Mouse (Mus musculus) spleen, embryonic (tissue): ENCODE results near the gene Zfpm1.

ENCODE experiments used
- CTCF ChIA-PET: fragments of 350-600 bp; sonication (Branson Sonifier 250); formaldehyde crosslinking; loops from one replicate; lab custom pipeline; 2022; lab: Charles Lee

The Zfpm1 gene

DNA sequence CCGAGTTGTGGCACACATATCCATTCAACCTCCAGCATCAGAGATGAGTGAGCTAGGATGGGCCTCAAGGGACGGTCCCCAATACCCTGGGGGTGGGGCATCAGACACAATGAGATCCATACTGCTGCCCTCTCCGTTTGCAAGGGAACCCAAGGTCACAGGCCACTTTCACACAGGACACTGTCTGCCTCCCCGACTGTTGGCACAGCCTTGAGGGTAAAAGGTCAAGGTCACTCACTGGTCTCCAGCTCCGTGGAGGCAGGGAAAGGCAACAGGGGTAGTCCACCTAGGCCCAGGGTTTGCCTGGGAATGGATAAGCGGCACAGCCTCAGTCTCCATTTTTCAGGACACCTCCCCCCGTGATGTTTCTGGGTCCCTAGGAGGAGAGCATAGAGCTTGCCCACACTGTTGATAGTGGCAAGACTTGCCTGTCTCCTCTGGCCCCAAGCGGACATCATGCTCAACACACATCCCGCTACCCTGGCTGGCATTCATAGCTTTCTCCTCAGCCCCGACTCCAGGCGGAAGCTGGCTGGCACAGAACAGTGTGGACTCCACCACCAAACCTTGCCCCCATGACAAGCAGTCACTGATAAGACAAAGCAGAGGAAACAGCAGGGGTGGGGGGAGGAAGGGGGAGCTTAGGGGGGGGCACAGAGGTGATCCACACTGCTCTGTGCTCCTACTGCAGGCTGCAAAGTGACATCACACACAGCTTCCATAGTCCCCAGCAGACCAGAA lies 7.1 kb upstream of the Zfpm1 start:
- CTCF ChIA-PET: interaction anchor here (0.7 to 4.6 kb wide), 2 partner anchors 58 to 95 kb away, joined by 3 to 28 read pairs; no protein-coding TSS in a partner anchor

DNA sequence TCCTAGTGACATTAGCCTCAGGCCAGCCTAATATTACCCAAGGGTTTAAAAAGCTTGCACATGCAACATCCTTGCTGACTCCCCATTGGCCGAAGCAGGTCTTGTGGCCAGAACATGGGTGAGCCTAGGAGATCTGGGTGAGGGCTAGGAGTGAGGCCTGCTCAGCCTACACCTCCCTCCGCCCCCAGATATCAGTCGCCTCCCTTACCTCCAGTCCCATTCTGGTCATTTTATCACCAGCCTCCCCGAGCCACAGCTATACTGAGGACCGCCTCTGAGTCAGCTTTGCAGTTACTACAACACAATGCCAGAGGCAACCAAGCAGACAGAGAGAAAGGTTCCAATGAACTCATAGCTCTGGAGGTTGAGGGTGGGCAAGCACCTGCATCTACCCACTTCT lies 5.6 kb upstream of the Zfpm1 start:
- CTCF ChIA-PET: interaction anchor here (4.6 kb wide), 1 partner anchor 57 kb away, joined by 28 read pairs; no protein-coding TSS in a partner anchor

DNA sequence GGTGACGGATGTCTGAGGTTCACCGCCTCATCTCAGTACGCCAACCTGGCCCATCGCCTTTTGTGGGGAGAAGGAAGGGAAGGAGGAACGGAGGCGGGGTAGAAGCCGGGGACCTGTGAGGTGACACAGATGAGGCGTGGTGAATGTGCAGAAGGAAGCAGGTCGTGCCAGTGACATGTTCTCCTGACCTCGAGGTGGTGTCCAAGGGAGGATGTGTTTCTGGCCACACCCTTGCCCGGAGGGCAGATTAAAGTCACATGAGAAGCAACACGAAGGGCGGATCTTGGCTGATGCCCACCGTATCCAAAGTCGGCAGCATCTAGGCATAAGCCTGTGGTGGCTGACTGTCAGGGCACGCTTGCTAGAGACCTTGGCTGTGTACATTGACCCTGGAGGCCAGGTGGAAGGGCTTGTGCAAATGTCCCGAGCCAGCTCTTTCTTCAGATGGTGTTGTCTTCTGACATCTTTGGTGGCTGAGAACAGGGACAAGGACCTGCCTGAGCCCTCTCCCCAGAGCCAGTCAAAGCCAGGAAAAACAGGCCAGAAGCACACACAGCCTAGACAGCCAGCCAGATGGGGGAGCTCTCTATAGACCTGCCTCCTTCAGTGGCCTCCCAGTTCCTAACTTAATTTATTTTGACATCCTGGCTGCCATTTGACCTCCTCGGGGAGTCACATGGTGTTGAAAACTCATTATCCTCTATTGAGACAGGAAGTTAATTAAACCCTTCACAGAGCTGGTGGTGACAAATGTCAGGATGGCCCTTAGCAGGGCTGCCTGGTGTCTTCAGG lies 4.5 kb upstream of the Zfpm1 start:
- CTCF ChIA-PET: no interaction called here

DNA sequence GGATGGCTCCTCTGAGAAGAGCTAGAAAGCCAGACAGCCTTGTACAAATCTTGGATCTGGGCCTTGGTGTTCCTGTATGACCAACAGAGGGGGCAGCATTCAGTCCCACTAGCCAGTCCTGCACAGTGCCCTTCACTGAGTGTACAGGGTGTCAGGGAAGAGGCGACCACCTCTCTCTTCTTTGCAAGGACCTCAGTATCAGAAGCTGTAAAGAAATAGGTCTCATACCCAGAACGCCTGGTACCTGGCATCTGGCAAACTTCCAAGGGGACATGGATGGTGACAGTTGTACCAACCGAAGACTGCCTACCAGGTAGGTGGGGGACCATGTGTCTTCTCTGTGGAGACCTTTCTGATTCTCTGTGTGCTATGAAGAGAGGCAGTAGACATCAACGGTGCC lies 1.8 kb upstream of the Zfpm1 start:
- CTCF ChIA-PET: no interaction called here

DNA sequence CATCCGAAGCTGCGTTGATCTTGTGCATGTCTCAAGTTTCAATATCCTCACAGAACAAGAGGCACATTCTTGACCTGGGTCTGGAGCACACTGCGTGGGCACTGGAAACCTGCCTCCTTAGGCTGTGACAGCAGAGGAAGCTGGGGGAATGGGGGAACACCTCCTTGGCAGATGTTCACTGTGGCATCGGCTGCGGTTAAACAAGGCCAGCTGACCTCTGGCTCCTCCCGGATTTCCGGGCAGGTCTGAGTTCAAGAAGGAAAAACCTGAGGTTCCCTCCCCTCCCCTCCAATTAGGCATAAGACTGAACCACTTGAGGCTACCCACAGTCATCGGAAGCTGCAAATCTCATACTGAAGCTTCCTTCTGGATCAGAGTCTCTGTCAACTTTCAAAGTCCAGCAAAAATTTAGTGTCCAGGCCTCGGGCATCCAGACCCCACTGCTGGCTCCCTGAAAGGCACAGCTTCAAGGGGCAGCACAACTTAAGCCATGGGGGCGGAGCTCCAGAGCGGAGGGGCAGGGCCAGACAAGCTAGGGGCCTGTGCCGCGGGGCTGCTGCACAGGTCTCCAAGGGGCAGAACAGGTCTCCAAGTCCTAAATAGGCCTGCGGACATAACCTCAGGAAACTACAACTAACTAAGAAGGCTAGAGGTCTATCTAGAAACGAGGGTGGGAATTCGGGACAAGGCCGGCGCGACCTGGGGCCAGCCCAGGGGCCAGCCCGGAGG lies 1.2 kb upstream of the Zfpm1 start:
- CTCF ChIA-PET: no interaction called here

DNA sequence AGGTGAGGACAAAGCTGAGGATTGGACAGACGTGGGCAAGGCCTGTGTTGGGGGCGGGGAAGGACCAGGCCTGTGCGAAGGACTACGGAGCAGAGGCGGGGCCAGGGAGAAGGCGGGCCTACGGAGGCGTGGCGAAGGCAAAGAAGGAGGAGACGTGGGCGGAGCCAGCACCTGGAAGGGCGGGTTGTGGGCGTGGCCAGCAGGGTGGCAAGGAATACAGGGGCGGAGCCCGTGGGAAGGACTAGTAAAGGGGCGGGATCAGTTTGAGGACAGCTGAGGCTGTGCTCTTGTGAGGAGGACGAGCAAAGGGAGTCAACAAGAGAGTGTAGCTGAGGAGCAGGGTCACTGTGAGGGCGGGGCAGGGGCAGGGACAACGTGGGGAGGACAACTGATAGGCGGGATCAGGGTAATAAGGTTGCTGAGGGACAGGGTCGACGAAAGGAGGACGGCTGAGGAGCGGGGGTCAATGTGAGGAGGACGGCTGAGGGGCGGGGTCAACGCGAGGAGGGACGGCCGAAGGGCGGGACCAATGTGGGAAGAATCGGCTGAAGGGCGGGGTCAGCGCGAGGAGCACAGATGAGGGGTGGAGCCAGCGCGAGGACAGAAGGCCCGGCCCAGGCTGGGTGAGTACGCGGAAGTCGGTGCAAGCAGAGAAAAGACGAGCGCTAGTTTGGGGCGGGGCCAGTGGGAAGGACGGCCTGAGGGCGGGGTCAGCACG lies 465 bp upstream of the Zfpm1 start:
- CTCF ChIA-PET: no interaction called here

DNA sequence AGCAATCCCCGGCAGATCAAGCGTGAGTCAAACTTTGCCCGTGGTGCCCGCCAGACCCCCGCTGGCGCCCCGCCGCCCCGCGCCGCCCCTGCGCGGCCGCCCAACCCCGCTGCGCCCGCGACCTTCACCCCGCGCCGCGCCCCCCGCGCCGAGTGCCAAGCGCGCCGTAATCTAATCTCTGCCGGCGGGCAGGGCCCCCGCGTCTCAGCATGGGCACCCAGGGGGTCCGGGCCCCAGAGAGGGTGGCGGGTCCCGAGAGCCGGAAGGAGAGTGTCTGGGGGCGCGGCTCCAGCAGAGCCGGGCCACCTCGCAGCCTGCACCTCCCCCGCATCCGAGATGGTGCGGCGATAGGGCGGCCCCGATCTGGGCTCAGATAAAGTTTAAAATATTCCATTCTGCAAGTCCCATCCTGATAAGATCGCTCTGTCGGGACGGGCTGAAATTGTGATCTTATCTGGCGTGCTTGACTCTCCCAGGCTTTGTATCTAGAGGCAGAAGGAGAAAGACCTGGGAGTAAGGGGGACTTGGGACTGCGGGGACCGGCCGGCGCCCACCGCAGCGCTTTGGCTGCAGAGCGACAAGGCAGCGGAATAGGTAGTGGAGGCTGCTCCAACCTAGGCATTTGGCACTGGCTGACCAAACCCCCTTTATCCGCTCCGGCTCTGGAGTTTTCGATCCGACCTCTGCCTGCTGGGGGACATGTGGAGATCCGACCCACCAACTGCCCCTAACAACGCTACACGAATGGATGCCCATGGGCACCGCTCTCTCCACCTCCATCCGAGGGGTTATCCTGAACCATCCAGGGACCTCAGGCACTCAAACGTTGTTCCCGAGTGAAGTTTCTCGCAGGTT lies 787 bp downstream of the Zfpm1 start:
- CTCF ChIA-PET: no interaction called here

DNA sequence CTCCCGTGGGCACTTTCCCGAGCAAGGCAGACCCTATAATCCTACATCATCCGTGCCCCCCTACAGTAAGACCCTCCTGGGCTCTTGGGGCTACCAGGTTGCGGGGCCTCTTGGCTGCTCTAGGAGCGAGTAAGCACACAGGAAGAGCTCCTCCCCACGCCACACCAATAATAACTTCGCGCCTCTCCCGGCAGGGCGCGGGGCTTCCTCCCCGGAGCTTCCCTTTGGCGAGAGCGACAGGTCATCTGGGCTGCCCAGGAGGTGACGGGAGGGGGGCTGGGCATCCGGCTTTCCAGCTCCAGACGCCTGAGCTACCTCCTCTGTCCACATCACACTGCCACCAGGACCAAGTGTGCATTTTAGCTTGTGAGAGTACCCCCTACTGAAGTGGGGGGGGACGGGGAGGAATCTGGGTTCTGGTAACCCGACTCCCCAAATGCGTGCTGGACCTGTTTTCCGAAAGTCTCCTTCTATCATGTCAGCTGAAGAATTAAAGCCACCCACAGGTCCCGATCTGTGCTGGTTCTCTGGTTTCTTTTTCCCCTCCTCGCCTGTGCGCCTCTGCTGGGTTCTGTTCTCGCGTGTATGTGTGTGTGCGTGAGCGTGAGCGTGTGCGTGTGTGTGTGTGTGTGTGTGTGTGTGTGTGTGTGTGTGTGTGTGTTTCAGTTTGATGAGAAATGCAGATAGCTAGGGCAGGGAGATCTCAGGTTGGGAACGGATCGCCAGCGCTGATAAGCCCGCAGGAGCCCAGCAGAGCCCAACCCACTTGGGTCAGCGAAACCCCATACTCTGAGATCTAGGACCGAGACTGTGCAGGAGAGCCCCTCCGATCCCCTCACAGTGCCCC lies 1.6 kb downstream of the Zfpm1 start:
- CTCF ChIA-PET: interaction anchor here (1.3 kb wide), 1 partner anchor 10 kb away, joined by 3 read pairs; no protein-coding TSS in a partner anchor

DNA sequence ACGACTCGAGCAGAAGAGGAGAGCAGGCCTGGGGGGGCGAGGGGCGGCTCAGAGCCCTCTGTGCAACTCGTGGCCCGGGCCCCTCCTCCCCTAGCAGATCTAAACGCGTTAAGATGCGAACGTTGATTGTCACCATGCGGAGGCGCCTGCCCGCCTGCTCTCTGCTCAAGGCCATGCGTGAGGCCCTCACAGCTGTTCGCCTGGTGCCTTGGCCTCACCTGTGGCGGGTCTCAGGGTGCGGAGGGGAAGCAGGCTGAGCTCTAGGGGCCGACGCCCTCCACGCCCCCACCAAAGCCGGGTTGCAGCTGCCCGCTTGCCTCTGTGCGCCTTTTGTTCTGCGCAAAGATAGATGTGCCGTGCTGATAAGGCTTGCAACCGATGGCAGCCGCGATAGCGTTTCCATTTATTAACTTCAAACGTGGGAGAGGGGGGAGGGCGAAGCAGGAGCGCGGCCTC lies 2.3 kb downstream of the Zfpm1 start:
- CTCF ChIA-PET: interaction anchor here (1.3 kb wide), 1 partner anchor 9 kb away, joined by 3 read pairs; no protein-coding TSS in a partner anchor

DNA sequence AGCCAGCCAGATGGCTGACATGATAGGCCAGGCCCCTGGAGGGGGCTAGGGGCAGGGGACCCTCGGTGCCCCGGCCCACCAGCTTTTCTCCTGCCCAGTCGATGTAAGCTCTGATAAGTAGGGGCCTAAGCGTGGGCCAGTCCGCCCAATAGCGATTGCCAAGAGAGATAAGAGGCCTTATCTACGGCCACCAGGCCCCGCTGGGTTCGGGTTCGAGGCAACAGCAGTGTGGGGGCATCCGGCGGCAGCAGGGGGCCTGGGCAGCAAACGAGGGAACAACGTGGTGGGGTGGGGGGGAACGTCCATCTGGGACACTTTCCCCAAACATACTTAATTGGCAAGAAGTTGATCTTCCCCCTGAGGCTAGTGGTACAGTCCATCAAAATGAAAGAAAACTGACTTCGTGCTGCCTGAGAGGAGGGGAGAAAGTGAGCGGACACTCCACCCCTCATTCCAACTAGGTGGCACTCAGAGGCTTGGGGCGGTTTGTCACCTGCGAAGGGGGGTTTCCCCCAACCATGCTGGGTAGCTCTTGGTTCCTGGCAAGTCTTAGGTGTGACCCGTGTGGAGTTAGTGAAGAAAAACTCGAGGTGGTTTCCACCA lies 2.8 kb downstream of the Zfpm1 start:
- CTCF ChIA-PET: interaction anchor here (1.3 kb wide), 1 partner anchor 9 kb away, joined by 3 read pairs; no protein-coding TSS in a partner anchor

DNA sequence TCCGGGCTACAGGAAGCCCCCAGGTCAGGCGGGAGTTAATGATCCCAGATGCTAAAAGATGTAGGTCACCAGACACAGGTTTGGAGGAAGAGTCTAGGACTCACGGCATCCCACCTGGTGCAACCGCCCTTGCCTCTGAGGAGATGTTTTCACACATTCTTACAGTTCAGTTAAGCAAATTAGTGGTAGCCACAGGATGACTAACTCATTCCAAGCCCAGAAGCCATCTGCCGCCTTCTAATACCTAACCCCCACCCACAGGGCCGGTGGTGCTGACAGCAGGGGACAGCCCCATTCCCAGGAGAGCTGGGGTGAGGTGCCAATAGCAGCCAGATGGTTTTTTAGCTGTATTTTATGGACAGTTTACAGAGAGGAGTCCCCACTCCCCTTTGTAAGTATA lies 3.8 kb downstream of the Zfpm1 start:
- CTCF ChIA-PET: no interaction called here

DNA sequence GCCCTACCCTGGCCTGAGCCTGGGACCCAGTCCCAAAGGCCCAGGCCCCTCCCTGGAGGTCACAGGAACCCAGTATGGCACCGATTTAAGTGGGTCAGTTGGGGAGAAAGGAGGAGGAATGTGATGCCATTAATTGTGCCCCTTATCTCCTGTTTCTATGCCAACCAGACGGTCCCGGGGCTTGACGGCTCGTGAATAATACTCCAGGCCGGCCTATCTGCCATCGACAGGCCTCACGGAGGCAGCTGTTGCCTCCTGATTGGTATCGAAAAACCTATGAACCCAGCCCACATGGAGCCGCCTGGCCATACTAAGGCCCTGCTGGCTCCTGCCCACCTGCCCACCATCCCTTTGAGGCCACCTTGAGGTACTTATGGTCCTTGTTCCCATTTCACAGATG lies 5.0 kb downstream of the Zfpm1 start:
- CTCF ChIA-PET: no interaction called here

DNA sequence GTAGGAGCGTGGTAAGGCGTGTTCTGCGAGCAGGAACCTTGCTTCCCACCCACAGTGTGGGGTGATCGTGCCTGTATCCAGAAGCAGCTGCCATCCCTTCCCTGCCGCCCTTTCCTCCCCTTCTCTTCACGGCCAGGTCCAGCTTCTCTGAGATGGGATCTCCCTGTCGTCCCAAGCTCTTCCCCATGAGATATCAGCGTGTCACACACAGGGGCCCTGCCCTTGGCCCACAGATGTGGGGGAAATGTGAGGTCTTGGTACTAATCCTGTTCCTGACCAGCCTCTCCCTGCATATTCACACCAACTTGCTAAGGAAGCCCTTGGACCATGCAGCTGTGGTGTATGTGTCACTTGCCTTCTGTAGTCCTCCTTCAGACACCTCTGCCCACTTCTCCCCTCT lies 5.8 kb downstream of the Zfpm1 start:
- CTCF ChIA-PET: interaction anchor here (0.5 kb wide), 1 partner anchor 275 kb away, joined by 6 read pairs; no protein-coding TSS in a partner anchor

DNA sequence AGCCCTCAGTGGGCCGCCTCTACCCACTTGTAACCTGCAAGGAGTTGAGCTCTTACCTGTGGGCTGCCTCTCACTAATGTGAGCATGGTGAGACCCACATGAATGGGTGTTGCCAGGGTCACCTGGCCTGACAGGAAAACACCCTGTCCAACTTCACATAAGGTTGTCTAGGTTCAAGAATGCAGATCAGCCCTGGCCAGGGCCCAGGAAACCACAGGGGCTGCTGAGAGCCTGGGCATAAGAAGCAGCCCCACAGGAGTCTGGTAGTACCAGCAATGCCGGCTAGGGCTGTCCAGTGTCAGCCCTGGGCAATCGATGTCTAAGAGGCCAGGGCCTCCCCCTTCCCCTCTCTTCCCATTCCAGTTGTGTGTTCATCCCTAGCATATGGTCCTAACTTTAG lies 6.4 kb downstream of the Zfpm1 start:
- CTCF ChIA-PET: no interaction called here

DNA sequence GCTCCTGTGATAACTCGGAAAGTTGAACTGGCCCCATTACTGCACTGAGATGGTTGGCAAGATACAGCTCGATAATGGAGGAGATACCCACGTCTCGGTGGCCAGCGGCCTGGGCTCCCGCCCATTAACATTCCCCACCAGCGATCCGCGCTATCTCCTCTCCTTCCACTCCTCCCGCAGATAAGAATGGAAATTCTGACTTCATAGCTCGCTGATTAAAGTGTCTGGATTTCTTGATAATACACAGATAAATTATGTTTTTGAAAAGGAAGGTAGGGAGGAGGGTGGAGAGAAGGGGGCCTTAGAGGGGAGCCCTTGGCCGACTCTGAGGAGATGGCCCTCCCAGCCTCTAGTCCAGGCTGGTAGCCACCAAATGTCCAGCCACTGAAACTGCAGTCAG lies 9.1 kb downstream of the Zfpm1 start:
- CTCF ChIA-PET: no interaction called here

DNA sequence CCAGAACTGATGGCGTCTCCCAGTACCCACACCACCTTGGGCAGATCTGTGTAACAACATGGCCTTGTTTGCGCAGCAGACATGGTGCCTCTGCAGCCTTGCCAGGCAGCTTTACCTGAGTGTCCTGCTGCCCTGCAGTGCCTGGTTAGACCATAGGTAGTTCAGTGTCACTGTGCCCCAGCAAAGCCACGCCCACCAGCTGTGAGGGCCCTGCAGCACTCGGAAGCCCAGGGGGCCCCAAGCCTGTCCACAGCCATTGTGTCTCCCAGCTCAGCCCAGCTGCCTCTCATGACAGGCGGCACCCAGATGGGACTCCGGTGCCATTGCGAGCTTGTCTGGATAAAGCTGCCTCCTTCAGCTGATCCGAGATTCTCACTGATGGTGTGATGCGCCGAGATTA lies 9.6 kb downstream of the Zfpm1 start:
- CTCF ChIA-PET: interaction anchor here (0.6 kb wide), 1 partner anchor 84 kb away, joined by 6 read pairs; no protein-coding TSS in a partner anchor

DNA sequence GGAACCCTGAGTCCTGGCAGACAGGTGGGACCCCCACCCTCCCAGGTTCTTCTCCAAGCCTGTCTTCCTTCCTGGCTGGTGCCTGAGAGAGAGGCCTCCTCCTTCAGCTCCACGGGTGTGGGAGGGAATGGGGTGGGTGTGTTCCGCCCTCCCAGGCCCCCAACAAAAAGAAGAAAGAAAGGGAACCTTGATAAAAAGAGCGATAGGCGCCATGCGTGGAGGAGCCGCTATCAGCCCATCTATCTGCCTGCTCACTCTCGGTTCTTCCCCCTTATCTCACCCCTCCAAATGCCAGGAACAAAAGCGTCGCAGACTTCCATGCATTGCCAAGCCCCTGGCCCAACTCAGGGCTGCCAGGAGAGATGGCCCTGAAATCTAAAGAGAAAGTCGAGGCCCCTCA lies 11.5 kb downstream of the Zfpm1 start:
- CTCF ChIA-PET: interaction anchor here (0.7 kb wide), 1 partner anchor 10 kb away, joined by 3 read pairs; no protein-coding TSS in a partner anchor

DNA sequence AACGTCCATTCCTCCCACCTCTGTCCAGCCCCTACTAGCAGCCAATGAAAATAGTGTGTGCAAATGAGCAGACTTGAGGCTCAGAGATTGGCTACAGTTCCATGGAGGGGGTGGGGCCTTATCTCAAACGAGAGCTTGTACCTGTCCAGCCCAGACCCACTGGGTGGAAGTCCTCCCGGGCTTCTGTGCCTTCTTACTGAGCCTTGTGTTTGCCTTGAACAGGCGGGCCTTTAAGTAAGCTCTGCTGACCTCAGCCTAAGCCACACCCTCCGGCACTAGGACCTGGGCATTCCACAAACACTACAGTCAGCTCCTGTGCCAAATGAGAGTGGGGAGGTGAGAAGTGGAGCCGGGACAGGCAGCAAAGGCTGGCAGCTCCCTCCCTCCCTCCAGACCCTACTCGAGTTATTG lies 12.3 kb downstream of the Zfpm1 start:
- CTCF ChIA-PET: no interaction called here

DNA sequence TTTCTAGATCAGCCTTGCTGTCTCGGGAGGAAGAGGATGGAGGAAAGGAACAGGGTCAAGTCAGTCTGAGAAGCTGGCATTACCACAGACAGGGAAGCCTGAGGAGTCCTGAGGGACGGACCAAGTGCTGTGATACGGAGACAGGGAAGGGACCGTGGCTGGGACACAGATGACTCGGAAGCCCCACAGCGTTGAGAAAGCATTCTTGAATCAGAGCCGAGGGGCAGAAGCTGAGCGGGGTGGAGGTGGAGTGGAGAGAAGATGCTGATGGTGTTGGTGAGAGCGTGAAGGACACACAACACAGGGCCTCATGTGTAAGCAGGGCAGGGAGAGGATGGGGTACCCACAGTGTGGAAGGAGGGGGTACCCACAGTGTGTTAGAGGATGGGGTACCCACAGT lies 13.4 kb downstream of the Zfpm1 start:
- CTCF ChIA-PET: no interaction called here
